Mouse (Mus musculus) CH12.LX (cell line): ENCODE data around the gene Hsh2d. TPM values are rescaled to one million over a fixed set of nuclear protein-coding genes. Genes with fewer than 3 reads are reported as not detected.

Experiments
- DNase-seq: peaks from one replicate; pipeline ENCODE4 v3.0.0-alpha.2; 2013; ENCODE audit errors: extremely low read depth
- H3K27ac ChIP-seq: 2 replicates; pipeline ENCODE4 v1.5.1; 2012; ENCODE audit warnings: low read depth, mild to moderate bottlenecking, control low read depth, moderate library complexity; ENCODE audit not compliant: insufficient read depth
- H3K27me3 ChIP-seq: replicated peaks from 2 replicates; pipeline ENCODE3; 2012; ENCODE audit warnings: inconsistent platforms
- H3K36me3 ChIP-seq, 2 experiments: replicated peaks in 1 of 2; 2 replicates each; pipeline versions ENCODE3 to v1.6.1; 2012; ENCODE audit warnings: inconsistent platforms in 1 of 2, low read length in 1 of 2, mild to moderate bottlenecking in 1 of 2, mixed read lengths in 1 of 2, moderate library complexity in 1 of 2; ENCODE audit not compliant: control insufficient read depth in 1 of 2, insufficient read depth in 1 of 2
- H3K4me1 ChIP-seq, 2 experiments: 2 replicates each; pipeline ENCODE4 v1.6.1; 2012; ENCODE audit warnings: inconsistent platforms in 1 of 2, moderate library complexity in 1 of 2; ENCODE audit not compliant: insufficient read depth in 2 of 2, control insufficient read depth in 1 of 2
- H3K4me2 ChIP-seq: 2 replicates; pipeline ENCODE4 v1.6.1; 2012; ENCODE audit warnings: low read depth, mild to moderate bottlenecking, control low read depth; ENCODE audit not compliant: poor library complexity, insufficient read depth, severe bottlenecking
- H3K4me3 ChIP-seq, 3 experiments: fragments of 150-350 bp in 1 of 3; sonication (generic) in 1 of 3; replicated peaks in 1 of 3; 2 replicates each; pipeline versions ENCODE3 to v1.5.1; 2011 to 2012; ENCODE audit warnings: low read depth in 2 of 3, low read length in 2 of 3, mild to moderate bottlenecking in 2 of 3, moderate library complexity in 2 of 3, control low read depth in 1 of 3, improper control_type of control experiment in 1 of 3, inconsistent platforms in 1 of 3, mixed read lengths in 1 of 3; ENCODE audit not compliant: poor library complexity in 1 of 3
- H3K79me2 ChIP-seq: replicated peaks from 2 replicates; pipeline ENCODE4 v1.6.1; 2012; ENCODE audit warnings: mild to moderate bottlenecking, moderate library complexity; ENCODE audit not compliant: control insufficient read depth, poor library complexity, insufficient read depth, severe bottlenecking; ENCODE audit errors: extremely low read depth
- H3K9ac ChIP-seq: 2 replicates; pipeline ENCODE4 v1.6.1; 2012; ENCODE audit warnings: low read depth, mild to moderate bottlenecking, control low read depth, moderate library complexity; ENCODE audit not compliant: insufficient read depth
- H3K9me3 ChIP-seq: replicated peaks from 2 replicates; pipeline ENCODE3; 2012; ENCODE audit warnings: low read length, inconsistent platforms, mixed read lengths
- BHLHE40 ChIP-seq: IDR thresholded peaks from 2 replicates; pipeline ENCODE4 v1.6.1; 2011; ENCODE audit warnings: mild to moderate bottlenecking, low read depth, low read length, improper control_type of control experiment
- CHD2 ChIP-seq: IDR thresholded peaks from 2 replicates; pipeline ENCODE4 v1.6.1; 2011; ENCODE audit warnings: low read length, improper control_type of control experiment
- E2F4 ChIP-seq: IDR thresholded peaks from 2 replicates; pipeline ENCODE4 v1.6.1; 2011; ENCODE audit warnings: low read depth, low read length, improper control_type of control experiment; ENCODE audit not compliant: insufficient replicate concordance
- ELF1 ChIP-seq: IDR thresholded peaks from 2 replicates; pipeline ENCODE4 v1.6.1; 2014; ENCODE audit warnings: low read depth, mild to moderate bottlenecking, inconsistent platforms, low read length, improper control_type of control experiment
- EP300 ChIP-seq: IDR thresholded peaks from 2 replicates; pipeline ENCODE4 v1.6.1; 2011; ENCODE audit warnings: low read length, improper control_type of control experiment
- GABPA ChIP-seq: IDR thresholded peaks from 2 replicates; pipeline ENCODE4 v1.6.1; 2012; ENCODE audit warnings: low read depth, low read length, improper control_type of control experiment, inconsistent platforms; ENCODE audit not compliant: insufficient replicate concordance
- MYC ChIP-seq: IDR thresholded peaks from 2 replicates; pipeline ENCODE4 v1.6.1; 2011; ENCODE audit warnings: low read depth, mild to moderate bottlenecking, improper control_type of control experiment, low read length
- NRF1 ChIP-seq: IDR thresholded peaks from 2 replicates; pipeline ENCODE4 v1.6.1; 2014; ENCODE audit warnings: low read depth, mild to moderate bottlenecking, inconsistent platforms, low read length, improper control_type of control experiment, moderate library complexity
- POLR2A ChIP-seq: IDR thresholded peaks from 2 replicates; pipeline ENCODE4 v1.6.1; 2011; ENCODE audit warnings: low read depth, mild to moderate bottlenecking, improper control_type of control experiment, low read length
- RAD21 ChIP-seq: IDR thresholded peaks from 2 replicates; pipeline ENCODE4 v1.6.1; 2011; ENCODE audit warnings: low read depth, mild to moderate bottlenecking, low read length, improper control_type of control experiment, moderate library complexity
- RCOR1 ChIP-seq: conservative IDR thresholded peaks from 2 replicates; pipeline ENCODE4 v1.6.1; 2012; ENCODE audit warnings: low read depth, mild to moderate bottlenecking, inconsistent platforms, low read length, improper control_type of control experiment
- TCF12 ChIP-seq: IDR thresholded peaks from 2 replicates; pipeline ENCODE4 v1.6.1; 2014; ENCODE audit warnings: low read depth, mild to moderate bottlenecking, inconsistent platforms, low read length, improper control_type of control experiment
- UBTF ChIP-seq: IDR thresholded peaks from 2 replicates; pipeline ENCODE4 v1.6.1; 2012; ENCODE audit warnings: low read depth, mild to moderate bottlenecking, inconsistent platforms, low read length, improper control_type of control experiment, moderate library complexity
- USF1 ChIP-seq: IDR thresholded peaks from 2 replicates; pipeline ENCODE4 v1.6.1; 2014; ENCODE audit warnings: low read depth, mild to moderate bottlenecking, inconsistent platforms, low read length, improper control_type of control experiment
- ZKSCAN1 ChIP-seq: IDR thresholded peaks from 2 replicates; pipeline ENCODE4 v1.6.1; 2012; ENCODE audit warnings: low read depth, inconsistent platforms, low read length, improper control_type of control experiment, borderline replicate concordance
- ZNF384 ChIP-seq: IDR thresholded peaks from 2 replicates; pipeline ENCODE4 v1.6.1; 2012; ENCODE audit warnings: low read depth, low read length, improper control_type of control experiment, inconsistent platforms
- dilution Hi-C: fragments of 300-500 bp; cut with MboI; formaldehyde crosslinking; loops from 2 replicates; pipeline ENCODE4 v1.14.3; 2020; ENCODE audit warnings: low sequenced_read_pairs; ENCODE audit not compliant: extremely low pct_unique_long_range_greater_than_20kb, extremely low pct_ligation_motif_present
- in situ Hi-C: fragments of 300-500 bp; cut with MboI; formaldehyde crosslinking; loops from 3 replicates; pipeline ENCODE4 v1.14.3; 2019; ENCODE audit warnings: low sequenced_read_pairs, low pct_ligation_motif_present, low pct_unique_long_range_greater_than_20kb, mixed read lengths
- polyA plus RNA-seq: library from polyadenylated mRNA; unstranded; fragments of >175 nt; gene quantifications from 2 replicates; pipeline ENCODE4 v1.2.1, GENCODE M21; 2012; ENCODE audit warnings: low read depth; ENCODE audit not compliant: insufficient read length
- total RNA-seq, 2 experiments: library from RNA; depleted of rRNA; stranded (reverse); fragments of 300-350 nt in 1 of 2; fragments of >200 nt in 1 of 2; gene quantifications; 2 replicates each; pipeline ENCODE4 v1.2.3; 2012 to 2014

Hsh2d gene
- total and polyA plus RNA-seq, 3 experiments = 17.9 to 25.1 (median 24.1) TPM

- dilution Hi-C loops = no loop called here
- Histone ChIP-seq H3K4me1 (peaks cover 7 to 68% of the 10 kb centered on the region in 2 experiments), H3K4me3 (no peak overlapping the region)
Observed at GRCm38 (mm10) chr8:72146556-72146955, 42.9 kb upstream of the Hsh2d start.

GRCm38 (mm10) chr8:72147266-72147665 lies 42.2 kb upstream of the Hsh2d start:
- H3K9ac ChIP-seq = no peak overlapping the region
- H3K27ac ChIP-seq = peak overlapping the region; percentile 26; the same call in 1 of the 2 replicates
- H3K79me2 ChIP-seq = peaks cover 6% of the 10 kb centered on the region
- no peak overlapping the region for H3K4me3 ChIP-seq
- H3K9me3 ChIP-seq = no peaks in the 10 kb centered on the region
- H3K36me3 ChIP-seq = peaks cover 74 to 89% of the 10 kb centered on the region in 2 experiments
- no peaks in the 10 kb centered on the region for H3K27me3 ChIP-seq
- no peak for DNase-seq
- dilution Hi-C loops = no loop called here
- in situ Hi-C loops = no loop called here
- H3K4me1 ChIP-seq = peaks cover 7 to 67% of the 10 kb centered on the region in 2 experiments
- no peak for TF ChIP-seq TCF12
- TF ChIP-seq UBTF = no peak
- no peak for TF ChIP-seq CHD2
- no peak for TF ChIP-seq GABPA
- TF ChIP-seq RCOR1 = no peak
- TF ChIP-seq RAD21 = no peak
- TF ChIP-seq BHLHE40 = no peak
- TF ChIP-seq EP300 = no peak
- TF ChIP-seq, all 38 proteins: peak for 0
- H3K4me2 ChIP-seq = no peak overlapping the region

More at GRCm38 (mm10) chr8:72146556-72146955, 42.9 kb upstream of the Hsh2d start:
- Histone ChIP-seq H3K9ac (no peak overlapping the region), H3K79me2 (peaks cover 5% of the 10 kb centered on the region), H3K4me2 (no peak overlapping the region), H3K9me3 (no peaks in the 10 kb centered on the region), H3K27me3 (no peaks in the 10 kb centered on the region), H3K36me3 (peaks cover 73 to 91% of the 10 kb centered on the region in 2 experiments), H3K27ac (no peak overlapping the region)
- no peak for DNase-seq
- in situ Hi-C loops = no loop called here
- no peak for TF ChIP-seq E2F4

- peaks cover 7 to 52% of the 10 kb centered on the region in 2 experiments for H3K4me1 ChIP-seq
- TF ChIP-seq RAD21 (no peak), USF1 (no peak), ELF1 (no peak), MYC (no peak), GABPA (no peak), ZNF384 (no peak), POLR2A (no peak), ZKSCAN1 (no peak), RCOR1 (no peak), NRF1 (no peak), BHLHE40 (no peak)
- peaks cover 10% of the 10 kb centered on the region for H3K79me2 ChIP-seq
- no peak for DNase-seq
- H3K36me3 ChIP-seq = peaks cover 69 to 83% of the 10 kb centered on the region in 2 experiments
- dilution Hi-C loops (no loop called here), in situ Hi-C loops (no loop called here)
- no peaks in the 10 kb centered on the region for H3K9me3 ChIP-seq
- H3K4me2 ChIP-seq = no peak overlapping the region
- no peak overlapping the region for H3K27ac ChIP-seq
- no peak overlapping the region for H3K9ac ChIP-seq
- H3K4me3 ChIP-seq = no peak overlapping the region
- H3K27me3 ChIP-seq = no peaks in the 10 kb centered on the region
Observed at GRCm38 (mm10) chr8:72149056-72149455, 40.4 kb upstream of the Hsh2d start.
